Mouse (Mus musculus) heart, adult 2 months (tissue): ENCODE measurements around the gene Endod1.

Experiments
- CTCF ChIP-seq: fragments of 200-600 bp; IDR thresholded peaks from 2 replicates; pipeline ENCODE4 v1.8.1; 2022; ENCODE audit warnings: antibody characterized with exemption, mild to moderate bottlenecking, moderate library complexity
- POLR2A ChIP-seq: fragments of 200-500 bp; IDR thresholded peaks from 2 replicates; pipeline ENCODE4 v1.6.1; 2011; ENCODE audit warnings: mild to moderate bottlenecking, low read depth, low read length, control low read depth; ENCODE audit not compliant: insufficient read depth

DNA sequence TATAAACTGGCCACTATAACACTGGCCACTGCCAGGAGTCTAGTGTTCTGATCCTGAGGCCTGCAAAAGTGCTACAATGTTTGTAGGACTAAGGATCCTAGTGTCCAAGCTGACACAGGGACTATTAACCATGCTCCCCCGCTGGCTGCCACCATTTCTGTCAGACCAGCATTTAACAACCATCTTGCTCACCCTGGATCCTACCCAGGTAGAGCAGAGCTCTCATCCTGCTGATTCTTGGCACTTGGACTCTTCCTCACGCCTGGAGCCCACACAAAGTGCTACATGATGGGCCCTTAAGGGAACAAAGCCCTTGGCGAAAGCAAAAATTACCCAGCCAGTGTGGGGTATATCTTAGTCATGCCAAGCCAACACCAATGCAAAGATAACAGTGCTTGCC lies 44.4 kb downstream of the Endod1 start:
- TF ChIP-seq POLR2A: no peak
- TF ChIP-seq CTCF: no peak
